Mouse (Mus musculus) cerebellum, adult 9-10 months (tissue): Measurements from ENCODE around the gene Nsd2.

Source experiments
- DNase-seq: peaks from one replicate; pipeline ENCODE4 v3.0.0; 2022

Nsd2 gene

DNA sequence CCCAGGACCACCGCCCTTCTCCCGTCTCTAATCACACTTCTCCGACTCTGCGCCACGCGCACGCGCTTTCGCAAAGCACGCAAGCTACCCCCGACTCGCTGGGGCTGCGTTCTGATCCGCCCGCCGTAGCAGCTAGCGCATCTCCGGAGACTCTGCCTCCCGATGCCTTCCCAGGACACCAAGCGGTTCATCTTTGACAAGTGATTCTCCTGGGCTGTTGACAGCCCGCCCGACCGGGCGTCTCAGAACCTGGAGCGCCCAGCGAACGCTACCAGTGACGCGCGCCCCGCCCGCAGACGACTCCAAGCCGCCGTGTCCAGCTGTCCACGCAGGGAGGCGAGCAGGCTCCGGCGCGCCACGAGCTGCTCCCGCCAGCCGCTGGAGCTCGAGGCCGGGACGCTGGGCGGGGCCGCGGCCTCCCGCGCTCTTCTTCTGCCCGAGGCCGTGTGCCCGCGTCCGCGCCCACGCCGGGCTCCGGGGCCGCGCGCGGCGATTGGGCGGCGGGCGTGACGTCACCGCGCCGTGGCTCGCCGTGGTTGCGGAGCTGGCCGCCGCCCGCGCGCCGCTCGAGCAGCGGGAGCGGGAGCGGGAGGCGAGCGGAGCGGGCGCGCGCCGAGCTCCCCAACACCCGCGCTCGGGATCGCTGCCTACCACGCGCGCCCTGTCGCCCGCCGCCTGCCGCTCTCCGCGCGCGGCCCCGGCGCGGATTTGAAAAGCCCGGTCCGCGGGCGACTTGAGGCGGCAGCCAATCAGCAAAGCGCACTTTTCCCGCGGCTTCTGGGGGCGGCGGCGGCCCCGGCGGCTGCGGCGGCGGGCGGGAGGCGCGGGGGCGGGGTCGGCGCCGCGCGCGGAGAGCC is at the start of gene Nsd2:
Gene Nsd2, plus strand, starts transcription at position 850 of the 857 bp plus-strand sequence.
- DNase-seq: peak; percentile 91

DNA sequence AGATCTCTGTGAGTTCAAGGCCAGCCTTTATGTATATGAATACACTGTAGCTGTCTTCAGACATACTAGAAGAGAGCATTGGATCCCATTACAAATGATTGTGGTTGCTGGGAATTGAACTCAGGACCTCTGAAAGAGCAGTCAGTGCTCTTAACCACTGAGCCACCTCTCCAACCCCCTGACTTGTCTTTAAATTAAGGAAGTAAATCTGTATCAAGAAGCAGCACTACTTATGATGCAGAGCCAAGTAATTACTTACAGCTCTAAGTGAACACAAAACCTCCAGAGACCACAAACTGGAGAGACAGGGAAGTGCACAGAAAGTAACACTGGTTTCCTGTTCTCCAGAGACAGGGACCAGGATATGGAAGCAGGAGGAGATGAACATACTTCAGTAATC is 43.3 kb upstream of the Nsd2 start:
- no peak for DNase-seq

- DNase-seq: peak; percentile 41
Measured at GRCm38 (mm10) chr5:33781964-33782344, 38.6 kb upstream of the Nsd2 start.

DNA sequence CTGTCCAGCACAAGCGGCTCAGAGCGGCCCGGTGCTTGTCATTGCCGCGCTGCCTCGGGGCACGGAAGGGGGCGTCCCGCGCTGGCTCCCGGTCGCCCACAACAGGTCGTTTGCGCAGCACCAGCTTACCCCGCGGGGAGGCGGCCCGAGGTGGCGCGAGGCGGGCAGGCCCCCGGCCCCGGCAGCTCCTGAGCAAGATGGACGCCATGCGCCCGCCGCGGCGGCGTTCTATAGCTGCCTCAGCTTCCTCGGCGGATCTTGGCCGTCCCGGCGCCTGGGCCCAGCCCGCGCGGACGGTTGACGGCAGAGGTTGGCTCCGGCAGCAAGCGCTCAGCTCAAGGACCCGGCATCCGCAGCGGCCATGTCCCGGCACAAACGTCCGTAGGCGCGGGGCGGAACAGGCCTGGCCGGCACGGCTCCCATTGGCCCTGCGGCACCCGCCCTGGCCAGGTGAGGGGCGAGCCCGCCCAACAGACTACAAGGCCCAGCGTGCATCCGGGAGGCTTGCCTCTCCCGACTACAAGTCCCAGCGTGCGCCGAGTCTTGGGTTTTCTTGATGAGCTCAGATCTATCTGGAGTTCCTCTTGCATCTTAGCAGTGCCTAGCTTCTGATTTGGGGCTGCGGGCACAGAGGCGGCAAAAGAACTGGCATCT is 38.1 kb upstream of the Nsd2 start, which contains the start of gene Letm1:
Gene Letm1, minus strand, starts transcription at position 473 of the 654 bp plus-strand sequence.
- DNase-seq: peak; percentile 96

DNA sequence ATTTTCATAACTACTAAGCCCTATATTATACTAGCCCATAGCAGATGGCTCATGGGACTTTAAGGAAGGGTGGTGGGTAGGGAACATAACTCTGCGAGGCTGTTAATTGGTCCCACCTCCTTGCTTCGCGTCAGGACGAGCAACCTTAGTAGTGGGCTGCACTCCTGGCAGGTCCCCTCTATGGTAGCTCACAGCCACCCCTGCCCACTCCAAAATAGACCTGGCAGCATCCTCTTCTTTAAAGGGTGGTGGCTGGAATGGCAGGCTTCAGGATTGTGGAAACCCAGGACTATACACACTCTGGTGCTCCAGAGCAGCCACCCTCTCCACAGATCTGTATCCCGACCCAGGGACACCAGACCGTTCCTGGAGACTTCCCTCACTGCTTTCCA is 37.5 kb upstream of the Nsd2 start:
- DNase-seq: no peak

DNA sequence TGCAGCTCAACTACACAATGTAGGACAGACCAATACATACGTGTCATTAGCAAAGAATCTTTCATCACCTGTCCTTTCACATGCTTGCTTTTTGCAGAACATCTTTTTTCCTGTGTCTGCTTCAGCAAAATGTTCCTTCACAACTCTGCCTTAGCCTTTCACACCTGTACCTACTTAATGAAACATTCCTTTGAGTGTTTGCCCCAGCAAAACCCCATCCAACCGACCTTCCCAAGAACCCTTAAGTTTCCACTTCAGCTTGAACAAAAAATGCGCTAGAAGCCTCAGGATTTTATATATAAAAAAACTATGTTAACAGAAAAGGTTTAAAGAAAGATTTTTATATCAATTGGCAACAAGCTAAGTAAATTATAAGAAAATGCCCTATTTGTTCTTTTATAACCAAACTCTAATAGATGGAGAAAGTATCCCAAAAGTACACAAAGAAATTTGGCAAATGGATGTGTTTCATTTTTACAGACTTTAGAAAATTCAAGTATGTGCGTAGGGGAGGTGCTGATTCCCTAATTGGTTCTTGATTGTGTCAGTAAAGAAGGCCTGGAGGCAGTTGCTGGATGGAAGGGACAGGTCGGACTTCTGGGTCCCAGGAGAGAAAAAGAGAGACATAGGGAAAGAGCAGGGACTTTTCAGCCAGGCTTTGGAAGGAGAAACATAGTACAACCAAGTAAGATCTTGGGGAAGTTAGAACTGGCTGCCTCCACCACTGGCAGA is 28.4 kb upstream of the Nsd2 start:
- DNase-seq: no peak

DNA sequence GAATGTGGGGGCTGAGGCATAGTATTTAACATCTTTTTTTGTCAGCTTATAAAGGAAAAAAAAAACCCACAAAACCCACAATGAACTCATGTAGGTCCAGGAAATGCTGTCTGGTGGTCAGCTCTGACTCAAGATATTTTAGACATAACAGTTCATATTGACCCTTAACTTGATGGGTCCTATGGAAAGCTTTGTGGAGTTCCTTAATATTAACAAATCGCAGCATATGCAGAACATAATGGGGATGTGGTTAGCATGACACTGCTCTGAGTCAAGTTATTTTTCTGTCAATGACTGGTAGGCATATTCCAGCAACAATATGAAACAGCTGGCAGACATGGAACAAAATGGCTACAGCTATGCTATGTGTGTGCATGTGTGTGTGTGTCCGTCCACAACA is 17.2 kb upstream of the Nsd2 start:
- DNase-seq: no peak

DNA sequence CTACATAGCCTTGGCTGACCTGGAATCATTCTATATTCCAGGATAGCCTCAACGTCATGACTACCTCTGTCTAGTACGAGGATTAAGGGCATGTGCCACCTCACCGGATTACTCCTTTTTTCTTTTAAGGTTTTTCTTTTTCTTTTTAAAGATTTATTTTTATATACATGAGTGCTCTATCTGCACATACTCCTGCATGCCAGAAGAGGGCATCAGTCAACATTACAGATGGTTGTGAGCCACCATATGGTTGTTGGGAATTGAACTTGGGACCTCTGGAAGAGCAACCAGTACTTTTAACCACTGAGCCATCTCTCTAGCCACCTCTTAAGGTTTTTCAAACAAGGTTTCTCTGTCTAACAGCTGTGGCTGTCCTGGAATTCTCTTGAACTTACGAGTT is 9.0 kb upstream of the Nsd2 start:
- no peak for DNase-seq

DNA sequence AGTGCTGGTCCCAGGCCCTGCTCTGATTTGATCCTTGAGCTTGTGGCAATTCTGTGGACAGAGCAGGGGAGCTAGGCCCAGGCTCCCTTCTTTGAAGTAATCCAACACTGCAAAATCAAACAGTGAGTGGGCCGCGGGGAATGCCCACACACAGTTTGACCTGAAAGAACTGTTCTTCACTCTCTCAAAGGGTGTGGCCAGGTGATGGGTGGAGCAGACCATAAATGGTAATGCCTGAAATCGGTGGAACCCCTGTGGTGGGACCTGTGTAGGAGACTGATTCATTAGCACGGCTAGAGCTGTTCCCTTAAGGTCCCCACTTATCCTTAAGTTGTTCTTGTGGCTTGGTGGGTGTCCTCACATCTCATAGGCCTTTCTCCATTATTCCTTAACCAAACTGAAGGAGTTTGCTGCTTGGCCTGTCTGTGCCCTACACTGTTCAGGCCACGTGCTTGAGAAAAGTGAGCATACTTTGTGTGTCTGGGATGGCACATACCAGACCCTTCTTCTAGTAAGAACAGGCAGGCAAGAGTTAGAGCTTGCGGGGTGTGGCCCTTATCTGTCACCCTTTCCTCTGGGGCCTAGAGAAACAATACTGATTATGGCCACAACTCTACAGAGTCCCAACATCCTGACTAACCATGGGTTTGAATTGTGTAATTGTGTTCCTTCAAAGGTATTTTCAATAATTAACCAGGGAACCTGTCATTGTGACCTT is 4.4 kb upstream of the Nsd2 start:
- DNase-seq: no peak

DNA sequence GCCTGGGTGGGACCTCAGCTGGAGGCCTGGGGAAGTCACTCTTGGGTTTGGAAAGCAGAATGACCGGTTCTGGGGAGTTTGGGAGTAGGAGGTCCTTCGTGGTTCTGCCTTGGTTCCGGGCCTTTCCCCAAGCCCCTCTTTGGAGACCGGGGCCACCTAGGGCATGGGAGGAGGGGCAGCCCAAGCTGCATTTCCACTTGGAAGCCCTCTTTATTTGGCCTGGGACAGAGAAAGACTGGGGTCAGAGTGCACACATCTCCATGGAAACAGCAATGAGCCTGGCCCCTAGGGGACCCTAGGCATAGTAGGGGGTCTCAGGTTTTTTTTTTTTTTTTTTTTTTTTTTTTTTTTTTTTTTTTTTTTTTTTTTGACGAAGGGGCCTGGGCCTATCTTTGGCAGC is 2.4 kb upstream of the Nsd2 start:
- no peak for DNase-seq

GRCm38 (mm10) chr5:33819141-33819875 is 1.2 kb upstream of the Nsd2 start:
- DNase-seq: peak; percentile 46

GRCm38 (mm10) chr5:33820733-33821621 is 452 bp downstream of the Nsd2 start:
- peak; percentile 50 for DNase-seq

DNA sequence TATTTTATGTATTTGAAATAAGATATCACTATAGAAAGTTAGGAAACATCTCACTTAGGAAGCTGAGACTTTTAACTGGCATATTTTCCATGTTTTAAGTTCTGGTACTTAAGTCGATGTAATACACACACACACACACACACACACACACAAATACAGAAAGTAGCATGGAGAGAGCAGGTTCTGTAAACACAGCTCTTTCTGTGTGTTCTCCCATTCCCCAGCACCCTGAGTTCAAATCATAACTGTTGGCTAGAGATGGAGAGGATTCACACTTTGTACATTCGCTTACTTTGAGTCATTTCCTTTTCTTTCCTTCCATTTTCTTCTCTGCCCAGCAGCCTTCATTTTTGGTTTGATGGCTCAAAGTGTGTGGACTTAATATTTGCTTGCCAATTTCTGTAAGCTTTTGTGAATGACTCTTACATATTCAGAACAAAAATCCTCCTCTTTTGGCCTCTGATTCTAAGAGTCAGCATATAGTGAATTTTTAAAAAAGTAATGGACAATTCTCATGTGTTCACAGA is 1.4 kb downstream of the Nsd2 start:
- DNase-seq: no peak

GRCm38 (mm10) chr5:33822456-33822855 is 1.9 kb downstream of the Nsd2 start:
- DNase-seq: no peak

- DNase-seq: no peak
Measured at GRCm38 (mm10) chr5:33826001-33826400, 5.5 kb downstream of the Nsd2 start.

- DNase-seq: no peak
Measured at GRCm38 (mm10) chr5:33828107-33828506, 7.6 kb downstream of the Nsd2 start.

GRCm38 (mm10) chr5:33829958-33830357 is 9.4 kb downstream of the Nsd2 start:
- no peak for DNase-seq

GRCm38 (mm10) chr5:33830832-33831231 is 10.3 kb downstream of the Nsd2 start:
- no peak for DNase-seq

- no peak for DNase-seq
Measured at GRCm38 (mm10) chr5:33841331-33841730, 20.8 kb downstream of the Nsd2 start.

GRCm38 (mm10) chr5:33842549-33842948 is 22.0 kb downstream of the Nsd2 start:
- no peak for DNase-seq

GRCm38 (mm10) chr5:33851466-33851865 is 30.9 kb downstream of the Nsd2 start:
- DNase-seq: no peak
